Mouse (Mus musculus) embryonic facial prominence, embryonic 11.5 days (tissue): Measurements from ENCODE around the gene Frem2. TPM values are rescaled to one million over a fixed set of nuclear protein-coding genes. Genes with fewer than 3 reads are reported as not detected.

Source experiments
- ATAC-seq: fragments of 200-750 bp; cut with Nextera tagmentation; replicated peaks from 2 replicates; pipeline ENCODE4 v1.8.0; 2017; ENCODE audit warnings: low read depth; ENCODE audit not compliant: insufficient number of reproducible peaks, low FRiP score, low TSS enrichment
- DNase-seq: peaks from one replicate; pipeline ENCODE4 v3.0.0-alpha.2; 2015; ENCODE audit warnings: low spot score
- H3K27ac ChIP-seq: fragments of 300-500 bp; sonication (generic); replicated peaks from 2 replicates; pipeline ENCODE4 v1.5.1; 2014; ENCODE audit warnings: mild to moderate bottlenecking, low read depth, low read length, control low read depth
- H3K27me3 ChIP-seq: fragments of 300-500 bp; sonication (generic); 2 replicates; pipeline ENCODE4 v1.6.1; 2014; ENCODE audit warnings: mild to moderate bottlenecking, low read length, moderate library complexity, mixed read lengths; ENCODE audit not compliant: control insufficient read depth, insufficient read depth
- H3K36me3 ChIP-seq: fragments of 300-500 bp; sonication (generic); replicated peaks from 2 replicates; pipeline ENCODE4 v1.6.1; 2014; ENCODE audit warnings: low read depth, mild to moderate bottlenecking, low read length, moderate library complexity, mixed read lengths; ENCODE audit not compliant: control insufficient read depth, insufficient read depth
- H3K4me1 ChIP-seq: fragments of 300-500 bp; sonication (generic); 2 replicates; pipeline ENCODE4 v1.6.1; 2014; ENCODE audit warnings: low read length, mixed read lengths; ENCODE audit not compliant: control insufficient read depth, insufficient read depth
- H3K4me2 ChIP-seq: fragments of 300-500 bp; sonication (generic); 2 replicates; pipeline ENCODE4 v1.6.1; 2014; ENCODE audit warnings: low read depth, mild to moderate bottlenecking, control low read depth, low read length, moderate library complexity
- H3K4me3 ChIP-seq: fragments of 300-500 bp; sonication (generic); 2 replicates; pipeline ENCODE4 v1.5.1; 2014; ENCODE audit warnings: low read depth, low read length, control low read depth
- H3K9ac ChIP-seq: fragments of 300-500 bp; sonication (generic); replicated peaks from 2 replicates; pipeline ENCODE4 v1.6.1; 2014; ENCODE audit warnings: mild to moderate bottlenecking, control low read depth, low read length
- H3K9me3 ChIP-seq: fragments of 300-500 bp; sonication (generic); replicated peaks from 2 replicates; pipeline ENCODE4 v1.6.1; 2016; ENCODE audit warnings: mild to moderate bottlenecking, low read length, inconsistent platforms, mixed read lengths; ENCODE audit not compliant: control insufficient read depth
- WGBS: fragments of 180-500 bp; shearing (Covaris S2); extraction: QIAGEN DNeasy Blood & Tissue Kit; methylation state at CpG from one replicate; pipeline ENCODE4 v1.1.7; 2014; 5-methylcytosine and 5-hydroxymethylcytosine counted together
- polyA plus RNA-seq: library from polyadenylated mRNA; unstranded; fragments of >200 nt; fragmentation: Nextera tagmentation; extraction: Ambion mirVana; gene quantifications from 2 replicates; pipeline ENCODE4 v1.2.1, GENCODE M21; 2014

Frem2 gene
- polyA plus RNA-seq, 1 experiment from 2014 or later: 4.4 TPM

GRCm38 (mm10) chr3:53590139-53590621 is 67.0 kb downstream of the Frem2 start:
- Histone ChIP-seq H3K9ac (no peak overlapping the region), H3K4me3 (no peak overlapping the region), H3K27me3 (no peaks in the 10 kb centered on the region), H3K4me1 (no peaks in the 10 kb centered on the region), H3K27ac (no peak overlapping the region), H3K4me2 (no peak overlapping the region), H3K9me3 (no peaks in the 10 kb centered on the region), H3K36me3 (no peaks in the 10 kb centered on the region)
- ATAC-seq (peak; percentile 76), DNase-seq (peak; percentile 87)
- WGBS: 0% methylated on average over 2 of the region's 2 CpGs

GRCm38 (mm10) chr3:53583248-53583647 is 73.9 kb downstream of the Frem2 start:
- DNase-seq (no peak), ATAC-seq (no peak)
- Histone ChIP-seq H3K27ac (no peak overlapping the region), H3K36me3 (no peaks in the 10 kb centered on the region), H3K27me3 (no peaks in the 10 kb centered on the region), H3K4me2 (no peak overlapping the region), H3K4me1 (no peaks in the 10 kb centered on the region), H3K4me3 (no peak overlapping the region), H3K9ac (no peak overlapping the region), H3K9me3 (no peaks in the 10 kb centered on the region)
- WGBS: 86% methylated on average over 8 of the region's 8 CpGs

GRCm38 (mm10) chr3:53580596-53581254 is 76.4 kb downstream of the Frem2 start:
- no peak overlapping the region for H3K27ac ChIP-seq
- no peaks in the 10 kb centered on the region for H3K36me3 ChIP-seq
- H3K27me3 ChIP-seq: no peaks in the 10 kb centered on the region
- H3K9me3 ChIP-seq: no peaks in the 10 kb centered on the region
- H3K9ac ChIP-seq: no peak overlapping the region
- H3K4me3 ChIP-seq: no peak overlapping the region
- no peak overlapping the region for H3K4me2 ChIP-seq
- no peaks in the 10 kb centered on the region for H3K4me1 ChIP-seq
- 73% methylated on average over 5 of the region's 5 CpGs for WGBS
- no peak for DNase-seq
- ATAC-seq: no peak

- no peak overlapping the region for H3K4me3 ChIP-seq
- H3K36me3 ChIP-seq: no peaks in the 10 kb centered on the region
- H3K27ac ChIP-seq: no peak overlapping the region
- no peak overlapping the region for H3K9ac ChIP-seq
- 77% methylated on average over 10 of the region's 10 CpGs for WGBS
- H3K27me3 ChIP-seq: no peaks in the 10 kb centered on the region
- no peak overlapping the region for H3K4me2 ChIP-seq
- H3K9me3 ChIP-seq: no peaks in the 10 kb centered on the region
- H3K4me1 ChIP-seq: no peaks in the 10 kb centered on the region
- no peak for DNase-seq
- ATAC-seq: no peak
Measured at GRCm38 (mm10) chr3:53579121-53579704, 77.9 kb downstream of the Frem2 start.

- Histone ChIP-seq H3K4me3 (no peak overlapping the region), H3K4me1 (no peaks in the 10 kb centered on the region), H3K9ac (no peak overlapping the region), H3K27me3 (no peaks in the 10 kb centered on the region), H3K9me3 (no peaks in the 10 kb centered on the region), H3K27ac (no peak overlapping the region), H3K4me2 (no peak overlapping the region), H3K36me3 (no peaks in the 10 kb centered on the region)
- WGBS: 45% methylated on average over 7 of the region's 7 CpGs
- DNase-seq (no peak), ATAC-seq (no peak)
Measured at GRCm38 (mm10) chr3:53576320-53577116, 80.6 kb downstream of the Frem2 start.

- DNase-seq: no peak
- H3K27ac ChIP-seq: no peak overlapping the region
Measured at GRCm38 (mm10) chr3:53574123-53574522, 83.0 kb downstream of the Frem2 start.

GRCm38 (mm10) chr3:53571663-53572062 is 85.5 kb downstream of the Frem2 start:
- 66% methylated on average over 6 of the region's 6 CpGs for WGBS
- no peak for ATAC-seq
- no peak overlapping the region for H3K4me3 ChIP-seq
- H3K4me1 ChIP-seq: no peaks in the 10 kb centered on the region
- no peak overlapping the region for H3K4me2 ChIP-seq
- no peak for DNase-seq
- no peak overlapping the region for H3K27ac ChIP-seq
- H3K9ac ChIP-seq: no peak overlapping the region
- H3K27me3 ChIP-seq: no peaks in the 10 kb centered on the region
- no peaks in the 10 kb centered on the region for H3K36me3 ChIP-seq
- H3K9me3 ChIP-seq: no peaks in the 10 kb centered on the region

More at GRCm38 (mm10) chr3:53574123-53574522, 83.0 kb downstream of the Frem2 start:
- no peaks in the 10 kb centered on the region for H3K27me3 ChIP-seq
- no peak for ATAC-seq
- no peaks in the 10 kb centered on the region for H3K36me3 ChIP-seq
- no peaks in the 10 kb centered on the region for H3K9me3 ChIP-seq
- WGBS: 53% methylated on average over 9 of the region's 9 CpGs
- H3K9ac ChIP-seq: no peak overlapping the region
- no peak overlapping the region for H3K4me2 ChIP-seq
- H3K4me3 ChIP-seq: no peak overlapping the region
- no peaks in the 10 kb centered on the region for H3K4me1 ChIP-seq

GRCm38 (mm10) chr3:53564521-53564920 is 92.6 kb downstream of the Frem2 start:
- Histone ChIP-seq H3K4me2 (no peak overlapping the region), H3K36me3 (no peaks in the 10 kb centered on the region), H3K9me3 (no peaks in the 10 kb centered on the region), H3K4me3 (no peak overlapping the region), H3K4me1 (no peaks in the 10 kb centered on the region), H3K9ac (no peak overlapping the region), H3K27me3 (no peaks in the 10 kb centered on the region), H3K27ac (no peak overlapping the region)
- DNase-seq (no peak), ATAC-seq (no peak)
- 55% methylated on average over 7 of the region's 7 CpGs for WGBS
